Mouse (Mus musculus) T-helper 2 cell (primary cell): ENCODE measurements at regions not wholly inside any gene's neighbourhood (a gene's known extent, or its start where the extent isn't known, plus 50 kb on each side); places are given as distances from the start of the nearest gene placed in this dataset.

Experiments used
- in situ Hi-C: fragments of 300-600 bp; cut with MboI, MseI; formaldehyde crosslinking; loops from one replicate; pipeline ENCODE4 v1.15.1; 2025; ENCODE audit warnings: high pct_unique_total_duplicates

DNA sequence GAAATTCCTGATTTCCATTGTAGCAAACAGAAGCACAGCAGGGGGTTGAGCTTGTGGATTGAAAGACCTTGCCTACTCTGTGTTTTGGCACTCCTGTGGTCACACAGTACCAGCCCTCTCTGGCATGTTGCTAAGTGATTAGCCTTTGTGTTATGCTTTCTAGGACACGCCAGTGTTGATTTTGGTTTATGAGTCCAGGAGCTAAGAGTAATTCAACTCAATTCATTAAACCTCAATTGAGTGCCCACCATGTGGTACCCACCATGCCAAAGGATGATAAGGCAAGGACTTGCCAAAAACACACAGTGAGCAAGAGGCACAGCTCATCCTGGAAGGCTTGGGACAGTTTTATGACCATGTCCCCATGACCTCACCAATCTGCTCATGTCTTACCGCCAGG lies 221.1 kb upstream of the Sox14 start:
- in situ Hi-C loops: no loop called here

DNA sequence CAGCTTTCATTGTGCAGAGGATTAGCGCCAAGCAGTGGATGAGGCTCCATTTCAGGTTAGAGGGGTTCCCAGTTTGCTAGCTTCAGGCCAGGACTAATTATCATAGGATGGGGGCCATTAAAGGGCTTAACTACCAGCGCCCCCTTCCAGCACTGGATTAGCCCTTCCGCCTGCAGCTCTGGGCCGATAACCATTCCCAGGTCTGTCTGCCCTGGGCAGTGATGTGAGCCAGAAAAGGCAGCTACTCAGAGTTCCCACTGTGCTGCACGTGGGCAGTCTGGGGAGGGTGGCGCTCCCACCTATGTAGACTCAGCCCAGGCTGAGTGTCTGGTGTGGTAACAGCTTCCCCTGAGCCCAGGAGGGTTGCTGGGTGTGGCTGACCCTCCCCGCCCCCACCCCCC lies 219.6 kb upstream of the Sox14 start:
- in situ Hi-C loops: no loop called here

DNA sequence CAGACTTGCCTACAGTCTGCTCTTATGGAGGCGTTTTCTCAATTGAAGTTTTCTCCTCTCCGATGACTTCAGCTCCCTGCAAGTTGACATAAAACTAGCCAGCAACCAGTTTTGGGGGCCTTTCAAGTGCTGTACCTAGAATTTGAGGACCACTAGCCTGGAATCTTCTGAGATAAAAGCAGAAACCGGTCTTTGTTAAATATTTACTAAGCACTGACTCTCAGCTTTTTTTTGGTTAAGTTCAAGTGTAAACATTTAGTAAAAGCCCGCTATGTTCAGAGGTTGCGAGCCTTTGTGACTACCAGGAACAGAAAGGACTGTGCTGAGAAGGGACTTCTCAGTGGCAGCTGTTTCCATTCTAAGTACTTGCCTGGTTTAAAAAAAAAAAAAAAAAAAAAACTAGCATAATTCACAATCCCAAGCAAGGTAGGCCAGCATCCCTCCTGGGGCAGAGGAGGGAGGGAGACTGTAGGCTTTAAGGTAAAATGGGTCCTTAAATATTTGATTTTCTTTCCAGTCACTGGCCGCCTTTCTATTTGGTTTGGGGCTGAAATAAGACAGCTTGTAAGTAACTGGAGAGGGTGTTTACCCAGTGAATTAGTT lies 219.1 kb upstream of the Sox14 start:
- in situ Hi-C loops: no loop called here

DNA sequence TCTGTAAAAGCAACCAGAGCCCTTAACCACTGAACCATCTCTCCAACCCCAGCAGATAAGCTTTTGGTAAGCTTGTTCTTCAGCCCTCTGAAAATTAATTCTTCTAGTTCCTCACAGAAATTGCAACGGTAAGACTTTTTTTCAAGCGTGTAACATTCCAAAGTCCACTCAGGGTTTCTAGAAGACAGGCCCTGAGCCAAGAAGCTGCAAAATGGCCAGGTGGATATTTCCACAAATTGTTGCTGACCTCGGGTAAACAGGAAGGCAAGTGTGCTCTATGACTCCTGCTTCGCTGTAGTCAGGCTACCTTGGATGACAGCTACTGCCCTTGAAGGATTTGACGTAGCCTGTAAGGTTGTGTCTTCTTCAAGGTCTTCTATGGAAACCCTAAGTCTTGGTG lies 195.2 kb upstream of the Sox14 start:
- in situ Hi-C loops: no loop called here

DNA sequence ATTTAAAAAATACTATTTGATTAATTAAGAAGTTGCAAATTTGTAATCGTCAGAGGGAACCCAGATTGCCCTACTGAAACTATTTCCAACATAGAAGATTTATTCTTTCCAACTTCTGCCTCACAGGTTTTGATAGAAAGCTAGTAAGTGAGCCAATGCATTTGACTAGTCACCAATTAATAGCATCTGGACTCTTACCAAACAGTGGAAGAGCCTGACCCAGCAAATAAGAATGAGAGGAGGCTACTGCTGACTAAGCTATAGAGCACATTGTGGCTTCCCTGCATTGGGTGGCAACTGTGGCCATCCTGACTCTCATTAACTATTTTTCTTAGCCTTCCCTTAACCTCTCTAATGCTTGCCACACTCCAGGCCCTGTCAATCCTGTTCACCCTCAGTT lies 182.6 kb upstream of the Sox14 start:
- in situ Hi-C loops: no loop called here

DNA sequence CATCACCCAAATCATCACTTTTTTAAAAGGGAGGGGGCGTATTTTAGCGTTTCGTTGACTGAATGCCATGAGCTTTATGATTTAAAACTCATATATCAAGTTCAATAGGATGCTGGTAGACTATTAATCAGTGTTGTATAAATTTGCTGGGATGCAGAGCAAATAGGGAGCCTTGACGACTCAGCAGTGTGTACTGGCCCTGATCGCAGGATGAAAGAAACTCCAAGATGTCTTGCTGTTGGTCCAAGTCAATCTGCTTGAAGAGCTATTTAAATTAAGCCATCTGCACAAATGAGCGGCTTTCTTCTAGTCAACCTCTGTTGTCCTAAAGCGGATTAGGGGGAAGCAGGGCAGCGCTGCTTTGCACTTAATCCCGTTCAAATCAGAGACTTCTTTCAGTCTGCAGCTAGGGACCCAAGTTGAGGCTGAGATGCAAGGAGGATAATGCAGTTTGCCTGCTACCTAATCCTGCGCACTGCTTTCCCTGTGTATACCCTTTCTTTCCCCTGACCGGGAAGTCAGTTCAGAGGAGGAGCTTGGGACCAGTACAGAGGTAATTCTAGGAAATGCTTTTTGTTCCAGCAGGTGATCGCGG lies 170.3 kb upstream of the Sox14 start:
- in situ Hi-C loops: no loop called here

DNA sequence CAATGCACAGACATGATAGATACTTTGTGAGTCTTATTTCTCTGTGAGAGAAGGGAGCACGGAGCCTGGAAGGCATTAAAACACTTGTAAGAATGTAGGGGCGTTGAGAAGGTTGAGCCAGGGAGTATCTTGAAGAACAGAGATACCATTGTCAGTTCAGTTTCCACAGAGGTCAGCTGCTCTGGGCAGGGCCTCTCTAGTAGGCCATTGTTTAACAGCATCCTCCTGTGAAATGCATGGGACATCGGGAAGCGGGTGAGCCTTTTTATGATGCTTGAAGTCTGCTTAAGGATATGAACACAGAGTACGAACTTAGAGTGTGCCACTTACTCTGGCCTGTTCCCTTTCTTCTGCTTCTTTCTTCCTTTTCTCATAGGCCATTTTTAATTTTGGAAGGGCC lies 169.7 kb upstream of the Sox14 start:
- in situ Hi-C loops: no loop called here

DNA sequence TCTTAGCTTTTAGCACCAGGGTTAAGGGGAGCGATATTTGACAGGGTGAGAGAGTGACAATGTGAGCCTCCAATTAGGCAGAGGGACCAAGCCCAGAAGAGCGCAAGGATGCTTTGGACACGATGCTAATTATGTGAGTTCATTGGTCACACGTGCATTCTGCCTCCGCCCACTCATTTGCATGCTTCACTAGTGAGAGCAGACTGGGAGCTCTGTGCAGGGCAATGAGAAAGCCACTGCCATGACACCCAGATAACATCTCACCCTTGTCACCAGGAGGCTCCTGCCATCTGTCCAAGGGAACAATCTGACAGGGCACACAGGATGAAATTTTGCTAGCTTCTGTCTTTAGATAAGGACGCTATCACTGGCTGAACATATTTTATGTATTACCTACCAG lies 165.8 kb upstream of the Sox14 start:
- in situ Hi-C loops: no loop called here

DNA sequence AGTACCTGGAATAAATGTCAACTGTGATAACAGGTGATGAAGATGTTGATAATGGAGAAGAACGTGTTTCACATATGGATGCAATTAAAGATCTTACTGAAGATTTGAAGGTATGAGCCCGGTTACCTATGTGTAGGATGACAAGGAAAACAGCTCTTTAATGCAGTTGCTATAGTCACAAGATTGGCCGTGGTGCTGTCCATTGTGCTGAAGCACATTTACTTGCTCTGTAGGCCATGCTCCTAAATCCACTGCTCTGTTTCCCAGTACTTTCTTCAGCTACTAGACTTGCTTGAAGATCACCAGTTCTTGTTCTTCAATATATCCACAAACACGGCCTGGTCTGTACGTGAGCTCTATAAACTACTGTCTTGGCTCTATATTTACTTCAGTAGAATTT lies 147.7 kb upstream of the Sox14 start:
- in situ Hi-C loops: no loop called here

DNA sequence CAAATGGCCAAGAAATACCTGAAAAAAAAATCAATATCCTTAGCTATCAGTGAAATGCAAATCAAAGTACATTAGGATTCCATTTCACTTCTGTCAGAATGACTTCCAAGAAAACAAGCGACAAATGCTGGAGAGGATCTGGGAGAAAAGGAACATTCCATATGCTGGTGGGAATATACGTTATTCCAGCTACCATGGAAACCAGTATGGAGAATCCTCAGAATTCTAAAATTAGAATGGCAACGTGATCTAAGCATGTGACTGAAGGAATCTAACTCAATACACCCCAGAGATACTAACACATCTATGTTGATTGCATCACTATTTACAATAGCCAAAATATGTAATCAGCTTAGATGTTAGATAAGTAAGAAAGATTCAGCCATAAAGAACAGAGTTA lies 146.1 kb upstream of the Sox14 start:
- in situ Hi-C loops: no loop called here

DNA sequence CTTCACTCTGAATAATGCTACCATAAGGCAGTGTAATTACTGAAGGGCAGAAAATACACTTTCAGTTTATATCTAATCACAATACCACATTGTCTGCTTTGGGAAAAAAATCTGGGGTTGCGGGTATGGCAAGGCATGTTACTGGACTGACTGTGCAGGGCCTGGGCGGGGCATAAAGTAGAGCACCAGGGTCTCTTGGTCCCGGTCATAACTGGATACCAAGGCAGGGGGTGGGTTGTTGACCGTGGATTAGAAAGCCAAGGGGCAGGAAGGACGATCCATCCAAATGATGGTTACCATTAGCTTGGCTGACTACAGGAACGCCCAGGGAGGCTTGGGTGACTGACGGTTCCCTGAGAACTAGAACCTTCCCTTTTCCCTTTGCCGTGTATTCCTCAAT lies 119.2 kb upstream of the Sox14 start:
- in situ Hi-C loops: no loop called here

DNA sequence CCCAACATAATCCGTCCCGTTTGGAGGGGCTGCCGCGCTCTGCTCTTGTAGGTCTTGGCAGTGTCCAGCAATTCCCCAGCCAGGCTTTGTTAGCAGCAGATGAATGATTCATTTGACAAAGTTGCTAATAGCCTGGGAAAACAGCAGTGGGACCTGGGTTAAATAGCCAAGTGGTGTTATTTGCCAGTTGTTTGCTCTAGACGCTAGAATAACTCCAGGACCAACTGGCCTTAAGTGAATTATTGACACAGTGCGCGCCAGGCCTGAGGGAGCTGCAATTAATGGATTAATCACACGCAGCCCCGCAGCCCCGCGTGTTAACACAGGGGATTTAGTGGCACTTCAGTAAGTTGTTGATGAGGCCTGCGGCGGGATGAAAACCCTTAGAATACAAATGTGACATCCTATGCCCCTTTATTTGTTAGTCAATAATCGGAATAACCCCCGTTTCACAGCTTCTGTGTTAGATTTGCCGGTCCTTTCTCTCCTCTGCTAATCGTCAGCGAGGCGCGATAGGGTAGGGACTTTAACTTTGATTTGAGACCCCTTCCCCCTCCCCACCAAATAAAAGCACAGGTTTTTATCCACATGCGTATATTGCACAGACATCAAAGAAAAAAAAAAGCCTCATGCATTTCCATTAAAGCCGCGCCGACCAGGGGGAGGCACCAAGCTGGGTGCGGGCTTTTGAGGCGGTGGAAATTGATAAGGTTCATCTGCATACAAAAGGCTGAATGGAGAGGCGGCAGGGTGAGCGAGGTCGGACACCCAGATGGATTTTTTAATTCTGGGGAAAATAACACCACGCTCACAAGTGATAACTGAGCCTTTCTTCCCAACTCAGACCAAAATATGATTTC lies 118.5 kb upstream of the Sox14 start:
- in situ Hi-C loops: no loop called here

DNA sequence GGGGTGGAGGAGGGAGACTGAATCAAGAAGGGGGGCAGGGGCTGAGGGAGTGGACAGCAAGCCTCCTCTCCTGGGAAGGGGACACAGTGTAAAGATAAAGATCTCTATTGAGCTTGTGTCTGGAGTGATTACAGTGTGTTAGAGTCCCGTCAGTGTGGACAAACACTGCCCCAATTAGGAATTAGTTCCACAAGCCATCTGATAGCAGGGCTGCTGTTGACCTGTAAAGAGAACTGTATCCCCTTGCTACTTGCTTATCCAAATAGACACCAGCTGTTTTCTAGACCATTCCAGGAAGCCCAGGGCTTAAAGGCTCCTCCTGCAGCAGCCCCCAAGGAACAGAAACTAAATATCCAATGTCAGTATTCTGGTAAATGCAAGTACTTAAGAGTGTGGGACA lies 111.4 kb upstream of the Sox14 start:
- in situ Hi-C loops: no loop called here

DNA sequence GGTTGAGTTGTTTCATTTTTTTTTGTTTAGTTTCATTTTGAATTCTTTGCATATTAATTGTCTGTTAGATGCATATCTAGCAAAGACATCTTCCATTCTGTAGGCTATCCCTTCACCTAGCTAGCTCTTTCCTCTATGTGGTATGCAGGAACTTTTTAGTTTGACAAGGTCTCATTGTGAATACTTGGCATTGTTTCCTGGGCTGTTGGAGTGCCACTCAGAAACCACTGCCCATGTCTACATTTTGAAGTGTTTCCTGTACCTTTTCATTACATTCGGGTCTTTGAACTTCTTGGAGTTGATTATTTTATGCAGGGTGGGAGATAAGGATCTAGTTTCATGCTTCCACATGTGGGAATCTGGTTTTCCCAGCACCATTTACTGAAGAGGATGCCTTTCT lies 104.8 kb upstream of the Sox14 start:
- in situ Hi-C loops: no loop called here

DNA sequence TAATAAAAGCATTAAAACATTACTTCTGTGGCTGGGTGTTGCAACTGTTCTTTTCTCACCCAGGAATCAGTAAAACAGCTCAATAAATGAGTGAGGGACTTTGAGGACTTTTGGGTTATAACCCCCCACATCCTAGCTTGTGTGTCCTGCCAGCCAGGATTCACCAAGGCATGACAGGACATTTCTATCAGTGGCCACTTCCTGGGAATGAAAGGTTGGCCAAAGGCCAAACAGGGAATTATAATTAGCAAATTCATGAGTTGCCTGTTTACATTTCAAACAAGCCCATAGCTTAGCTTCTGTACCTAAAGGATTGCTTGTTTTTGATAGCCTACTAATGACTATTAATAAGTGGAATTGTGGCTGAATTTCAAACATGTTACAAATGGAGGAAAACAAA lies 85.6 kb upstream of the Sox14 start:
- in situ Hi-C loops: loop anchor here (10.0 to 25.0 kb wide), 2 partner anchors 1124 to 1247 kb away; partner anchors contain the start of gene Prr23a1

DNA sequence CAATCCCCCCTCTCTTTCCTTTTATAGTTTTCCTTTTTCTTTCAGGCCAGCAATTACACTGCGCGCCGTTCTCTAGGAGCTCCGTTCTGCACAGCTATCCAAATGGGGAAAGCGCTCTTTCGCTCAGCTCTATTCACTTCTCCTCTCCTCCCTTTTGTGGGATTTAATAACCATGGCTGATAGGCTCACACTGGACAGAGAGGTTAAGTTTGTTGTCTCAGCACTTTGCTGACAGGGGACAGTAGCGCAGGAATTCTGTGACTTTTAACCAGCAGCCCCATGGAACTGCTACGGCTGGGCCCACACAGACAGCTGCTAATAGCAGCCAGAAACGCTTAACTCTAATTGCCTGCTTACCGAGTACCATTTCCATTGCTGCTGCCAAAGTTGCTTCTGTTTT lies 78.8 kb upstream of the Sox14 start:
- in situ Hi-C loops: loop anchor here (25.0 kb wide), 1 partner anchor 1117 kb away; the partner anchor contains the start of gene Prr23a1

DNA sequence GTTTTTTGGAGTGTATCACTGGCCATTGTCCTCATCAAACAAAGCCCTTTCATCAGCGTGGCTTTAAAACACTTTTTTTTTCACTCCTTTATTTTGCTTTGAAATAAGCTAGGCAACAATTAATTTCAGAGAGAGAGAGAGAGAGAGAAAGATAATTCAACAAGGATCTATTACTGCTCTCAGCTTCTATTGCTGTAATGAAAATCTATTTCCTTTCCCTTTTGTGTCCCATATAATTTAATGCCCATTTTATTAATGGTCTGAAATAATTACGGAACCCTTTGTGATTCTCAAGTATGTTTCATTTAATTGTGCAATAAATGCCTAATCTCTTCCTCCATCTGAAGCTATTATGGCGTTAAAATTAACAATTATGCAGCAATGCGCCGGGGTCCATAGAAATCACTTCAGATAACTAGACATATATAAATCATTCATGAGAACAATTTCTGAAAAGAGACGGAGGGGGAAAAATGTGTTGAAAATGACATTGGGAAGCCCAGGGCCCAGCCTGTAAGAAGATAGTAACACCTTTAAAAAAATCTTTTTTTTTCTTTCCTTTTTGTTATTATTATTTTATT lies 78.2 kb upstream of the Sox14 start:
- in situ Hi-C loops: loop anchor here (25.0 kb wide), 1 partner anchor 1117 kb away; the partner anchor contains the start of gene Prr23a1
